Mouse (Mus musculus) granulocyte monocyte progenitor cell, adult 5-6 weeks (primary cell): ENCODE results near the gene Snapc2. TPM values are rescaled to one million over a fixed set of nuclear protein-coding genes. Genes with fewer than 3 reads are reported as not detected.

Experiments
- ATAC-seq: replicated peaks from 2 replicates; pipeline ENCODE4 v1.8.0; 2016; ENCODE audit warnings: mild to moderate bottlenecking, moderate TSS enrichment, inconsistent platforms; ENCODE audit not compliant: poor library complexity, severe bottlenecking
- total RNA-seq, 2 experiments: library from RNA; stranded (forward) in 1 of 2; stranded (reverse) in 1 of 2; fragments of 200-712, 200-1000 nt in 1 of 2; fragments of >200 nt in 1 of 2; fragmentation: Nextera tagmentation in 1 of 2; gene quantifications; 2 replicates each; pipeline ENCODE4 v1.2.3; 2014 to 2017

Gene Snapc2
- total RNA-seq, 2 experiments from 2014 or later = 14.4 to 14.5 TPM

GRCm38 (mm10) chr8:4259805-4260170 is 6.9 kb downstream of the Snapc2 start:
- ATAC-seq = no peak

- ATAC-seq = no peak
These were observed 10.4 kb downstream of the Snapc2 start for GRCm38 (mm10) chr8:4263105-4263791.

GRCm38 (mm10) chr8:4265160-4265914 is 12.5 kb downstream of the Snapc2 start:
- ATAC-seq = no peak

GRCm38 (mm10) chr8:4267627-4268026 is 14.7 kb downstream of the Snapc2 start:
- peak; percentile 90 for ATAC-seq

GRCm38 (mm10) chr8:4269609-4270008 is 16.7 kb downstream of the Snapc2 start:
- ATAC-seq = no peak

GRCm38 (mm10) chr8:4275275-4276110 is 22.6 kb downstream of the Snapc2 start, which contains the start of gene Timm44:
Gene Timm44, minus strand, starts transcription at chr8:4275913.
- ATAC-seq = peak; percentile 99

- peak; percentile 31; the same call in 1 of the 2 replicates for ATAC-seq
These were observed 23.2 kb downstream of the Snapc2 start for GRCm38 (mm10) chr8:4276111-4276465.

- no peak for ATAC-seq
These were observed 39.9 kb downstream of the Snapc2 start for GRCm38 (mm10) chr8:4292738-4293137.

GRCm38 (mm10) chr8:4297822-4298221 is 44.9 kb downstream of the Snapc2 start:
- no peak for ATAC-seq

- no peak for ATAC-seq
These were observed 51.3 kb downstream of the Snapc2 start for GRCm38 (mm10) chr8:4304124-4304547.

Other genes starting within 250 kb of the Snapc2 start
- 0.64 TPM in 1 of 2 replicates, not detected in the other for gene Cd209f, start 147.2 kb upstream of the Snapc2 start, total RNA-seq (2014; fragmentation: Nextera tagmentation)
- gene Cd209f, start 147.2 kb upstream of the Snapc2 start, total RNA-seq (2017) = not detected in 2 replicates
- not detected in 2 replicates for gene Cd209g, start 119.0 kb upstream of the Snapc2 start, total RNA-seq (2014; fragmentation: Nextera tagmentation)
- not detected in 2 replicates for gene Cd209g, start 119.0 kb upstream of the Snapc2 start, total RNA-seq (2017)
- gene Evi5l, start 86.5 kb upstream of the Snapc2 start, total RNA-seq (2014; fragmentation: Nextera tagmentation) = 4.4 and 10.5 TPM in 2 replicates
- 4.1 and 9.4 TPM in 2 replicates for gene Evi5l, start 86.5 kb upstream of the Snapc2 start, total RNA-seq (2017)
- 0.68 and 0.80 TPM in 2 replicates for gene Prr36, start 35.6 kb upstream of the Snapc2 start, total RNA-seq (2014; fragmentation: Nextera tagmentation)
- under 0.01 TPM in 1 of 2 replicates, not detected in the other for gene Prr36, start 35.6 kb upstream of the Snapc2 start, total RNA-seq (2017)
- gene Lrrc8e, start 26.3 kb upstream of the Snapc2 start, total RNA-seq (2014; fragmentation: Nextera tagmentation) = not detected in 2 replicates
- not detected in 2 replicates for gene Lrrc8e, start 26.3 kb upstream of the Snapc2 start, total RNA-seq (2017)
- 29.7 and 44.6 TPM in 2 replicates for gene Map2k7, start 14.3 kb upstream of the Snapc2 start, total RNA-seq (2014; fragmentation: Nextera tagmentation)
- gene Map2k7, start 14.3 kb upstream of the Snapc2 start, total RNA-seq (2017) = 21.5 and 34.3 TPM in 2 replicates
- 1.1 TPM in 1 of 2 replicates, not detected in the other for gene Gm49320, start 14.2 kb upstream of the Snapc2 start, total RNA-seq (2014; fragmentation: Nextera tagmentation)
- 0.52 TPM in 1 of 2 replicates, not detected in the other for gene Gm49320, start 14.2 kb upstream of the Snapc2 start, total RNA-seq (2017)
- 13.1 and 17.0 TPM in 2 replicates for gene Tgfbr3l, start 4.9 kb upstream of the Snapc2 start, total RNA-seq (2014; fragmentation: Nextera tagmentation)
- gene Tgfbr3l, start 4.9 kb upstream of the Snapc2 start, total RNA-seq (2017) = 2.4 and 2.8 TPM in 2 replicates
- gene Ctxn1, start 6.2 kb downstream of the Snapc2 start, total RNA-seq (2014; fragmentation: Nextera tagmentation) = 3.8 and 3.9 TPM in 2 replicates
- gene Ctxn1, start 6.2 kb downstream of the Snapc2 start, total RNA-seq (2017) = 0.60 TPM in 1 of 2 replicates, not detected in the other
- 72.1 and 74.5 TPM in 2 replicates for gene Timm44, start 22.8 kb downstream of the Snapc2 start, total RNA-seq (2014; fragmentation: Nextera tagmentation)
- 113 and 128 TPM in 2 replicates for gene Timm44, start 22.8 kb downstream of the Snapc2 start, total RNA-seq (2017)
- gene Ccl25, start 72.1 kb downstream of the Snapc2 start, total RNA-seq (2014; fragmentation: Nextera tagmentation) = 16.9 and 23.2 TPM in 2 replicates
- 5.1 and 16.7 TPM in 2 replicates for gene Ccl25, start 72.1 kb downstream of the Snapc2 start, total RNA-seq (2017)
- 99.5 and 118 TPM in 2 replicates for gene Elavl1, start 72.3 kb downstream of the Snapc2 start, total RNA-seq (2014; fragmentation: Nextera tagmentation)
- 92.6 and 107 TPM in 2 replicates for gene Elavl1, start 72.3 kb downstream of the Snapc2 start, total RNA-seq (2017)
- 4.6 and 10.0 TPM in 2 replicates for gene Cers4, start 239.9 kb downstream of the Snapc2 start, total RNA-seq (2014; fragmentation: Nextera tagmentation)
- gene Cers4, start 239.9 kb downstream of the Snapc2 start, total RNA-seq (2017) = 2.8 and 5.1 TPM in 2 replicates